Mouse (Mus musculus): ENCODE results near the gene Timp3. TPM values are rescaled to one million over a fixed set of nuclear protein-coding genes. Genes with fewer than 3 reads are reported as not detected.

Timp3 gene
- polyA plus RNA-seq, 1 experiment: 30.5 TPM

DNA sequence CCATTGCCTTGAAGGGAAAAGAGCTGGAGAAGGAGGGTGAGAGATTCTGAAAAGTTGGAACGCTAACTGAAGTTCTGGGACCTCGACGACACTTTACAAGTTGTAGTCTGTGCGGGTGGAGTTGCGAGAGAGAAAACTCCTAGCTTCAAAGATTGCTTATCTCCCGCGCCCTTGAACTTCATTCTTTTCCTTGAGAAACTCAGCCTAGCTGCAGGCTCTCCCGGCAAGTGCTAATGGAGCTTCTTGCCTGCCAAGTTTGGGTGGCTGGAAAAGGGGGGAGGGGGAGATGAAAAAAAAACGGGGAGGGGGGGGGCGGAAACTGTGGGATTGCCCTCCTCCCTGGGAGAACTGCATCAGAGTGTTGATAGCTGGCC is 932 bp downstream of the Timp3 start:
- 20% methylated on average over 10 of the region's 10 CpGs for WGBS
- no peak for DNase-seq
- no peaks in the 10 kb centered on the region for H3K36me3 ChIP-seq (ENCODE audit: control insufficient read depth, insufficient read depth, low read length)

GRCm38 (mm10) chr10:86301593-86302317 is 1.6 kb downstream of the Timp3 start:
- no peaks in the 10 kb centered on the region for H3K36me3 ChIP-seq (ENCODE audit: control insufficient read depth, insufficient read depth, low read length)
- peaks cover 2% of the 10 kb centered on the region; the same call in 1 of the 2 replicates for H3K27me3 ChIP-seq (ENCODE audit: control insufficient read depth, insufficient read depth, low read length)
- no peak for DNase-seq
- 73% methylated on average over 4 of the region's 4 CpGs for WGBS
- peaks cover 3% of the 10 kb centered on the region; the same call in 1 of the 2 replicates for H3K4me1 ChIP-seq (replicated peaks; ENCODE audit: control insufficient read depth, insufficient read depth, low read length)
- TF ChIP-seq CTCF (IDR thresholded peaks at IDR 0.05; ENCODE audit: borderline replicate concordance, control insufficient read depth, extremely low read depth, insufficient read depth, low read length, poor library complexity): no peak
- no peak for TF ChIP-seq POLR2A (IDR thresholded peaks at IDR 0.05; ENCODE audit: control insufficient read depth, extremely low read depth, insufficient read depth, low read length, poor library complexity)
- no peak overlapping the region for H3K27ac ChIP-seq (ENCODE audit: control insufficient read depth, insufficient read depth, low read length)
- H3K4me3 ChIP-seq (ENCODE audit: control insufficient read depth, insufficient read depth, low read length): no peak overlapping the region

More for the DNA sequence above, 932 bp downstream of the Timp3 start:
- peaks cover 2% of the 10 kb centered on the region; the same call in 1 of the 2 replicates for H3K27me3 ChIP-seq (ENCODE audit: control insufficient read depth, insufficient read depth, low read length)
- TF ChIP-seq POLR2A (IDR thresholded peaks at IDR 0.05; ENCODE audit: control insufficient read depth, extremely low read depth, insufficient read depth, low read length, poor library complexity) (no peak), CTCF (IDR thresholded peaks at IDR 0.05; ENCODE audit: borderline replicate concordance, control insufficient read depth, extremely low read depth, insufficient read depth, low read length, poor library complexity) (no peak)
- peak overlapping the region; percentile 24 for H3K4me3 ChIP-seq (ENCODE audit: control insufficient read depth, insufficient read depth, low read length)
- no peak overlapping the region for H3K27ac ChIP-seq (ENCODE audit: control insufficient read depth, insufficient read depth, low read length)
- peaks cover 3% of the 10 kb centered on the region; the same call in 1 of the 2 replicates for H3K4me1 ChIP-seq (replicated peaks; ENCODE audit: control insufficient read depth, insufficient read depth, low read length)

- no peak for DNase-seq
- Histone ChIP-seq H3K36me3 (ENCODE audit: control insufficient read depth, insufficient read depth, low read length) (no peaks in the 10 kb centered on the region), H3K4me1 (replicated peaks; ENCODE audit: control insufficient read depth, insufficient read depth, low read length) (peaks cover 3% of the 10 kb centered on the region; the same call in 1 of the 2 replicates), H3K27ac (ENCODE audit: control insufficient read depth, insufficient read depth, low read length) (no peak overlapping the region), H3K27me3 (ENCODE audit: control insufficient read depth, insufficient read depth, low read length) (peaks cover 2% of the 10 kb centered on the region; the same call in 1 of the 2 replicates), H3K4me3 (ENCODE audit: control insufficient read depth, insufficient read depth, low read length) (no peak overlapping the region)
- 80% methylated on average over 4 of the region's 4 CpGs for WGBS
- no peak for TF ChIP-seq CTCF (IDR thresholded peaks at IDR 0.05; ENCODE audit: borderline replicate concordance, control insufficient read depth, extremely low read depth, insufficient read depth, low read length, poor library complexity)
- TF ChIP-seq POLR2A (IDR thresholded peaks at IDR 0.05; ENCODE audit: control insufficient read depth, extremely low read depth, insufficient read depth, low read length, poor library complexity): no peak
These were observed 2.1 kb downstream of the Timp3 start for GRCm38 (mm10) chr10:86302318-86302648.

DNA sequence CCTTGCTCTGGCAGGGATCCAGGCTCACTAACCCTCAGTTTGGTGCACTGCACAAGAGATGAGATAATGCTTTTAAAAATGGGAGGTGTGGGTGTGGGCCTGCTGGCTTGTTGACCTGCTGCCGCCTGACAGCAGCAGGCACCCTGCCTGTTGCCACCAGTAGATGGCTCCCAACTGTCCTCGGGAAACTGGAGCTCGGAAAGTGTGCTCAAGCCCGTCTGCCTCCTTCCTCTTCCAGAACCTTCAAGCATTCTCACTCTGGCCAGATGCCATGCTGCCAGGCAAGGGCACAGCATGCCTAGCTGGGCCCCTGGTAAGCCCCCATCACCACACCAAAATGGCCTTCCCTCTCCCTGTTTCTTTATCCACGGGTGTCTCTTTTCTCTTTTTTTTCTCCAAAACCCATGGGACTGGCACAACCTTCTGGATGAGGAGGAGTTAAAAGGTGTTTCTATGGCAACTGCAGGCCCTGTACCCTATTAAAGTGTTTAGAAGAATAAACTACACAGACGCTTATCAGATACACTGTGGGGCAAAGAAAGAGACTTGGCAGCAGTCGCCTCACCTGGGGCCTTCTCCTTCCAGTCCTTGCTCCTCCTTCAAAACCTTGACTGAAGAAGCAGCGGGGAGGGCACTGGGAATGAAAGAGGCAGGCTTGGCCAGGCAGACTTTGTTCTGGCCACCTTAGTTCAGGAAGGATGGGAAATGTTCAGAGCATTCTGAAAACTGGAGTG is 2.8 kb downstream of the Timp3 start:
- Histone ChIP-seq H3K27ac (ENCODE audit: control insufficient read depth, insufficient read depth, low read length) (no peak overlapping the region), H3K36me3 (ENCODE audit: control insufficient read depth, insufficient read depth, low read length) (no peaks in the 10 kb centered on the region), H3K27me3 (ENCODE audit: control insufficient read depth, insufficient read depth, low read length) (peaks cover 2% of the 10 kb centered on the region; the same call in 1 of the 2 replicates), H3K4me3 (ENCODE audit: control insufficient read depth, insufficient read depth, low read length) (no peak overlapping the region), H3K4me1 (replicated peaks; ENCODE audit: control insufficient read depth, insufficient read depth, low read length) (peaks cover 3% of the 10 kb centered on the region; the same call in 1 of the 2 replicates)
- TF ChIP-seq CTCF (IDR thresholded peaks at IDR 0.05; ENCODE audit: borderline replicate concordance, control insufficient read depth, extremely low read depth, insufficient read depth, low read length, poor library complexity) (peak; percentile 28; the same call in 1 of the 2 replicates), POLR2A (IDR thresholded peaks at IDR 0.05; ENCODE audit: control insufficient read depth, extremely low read depth, insufficient read depth, low read length, poor library complexity) (no peak)
- peak; percentile 19 for DNase-seq
- WGBS: 40% methylated on average over 8 of the region's 8 CpGs

GRCm38 (mm10) chr10:86303495-86303876 is 3.3 kb downstream of the Timp3 start:
- 86% methylated on average over 2 of the region's 2 CpGs for WGBS
- Histone ChIP-seq H3K27ac (ENCODE audit: control insufficient read depth, insufficient read depth, low read length) (no peak overlapping the region), H3K4me3 (ENCODE audit: control insufficient read depth, insufficient read depth, low read length) (no peak overlapping the region), H3K36me3 (ENCODE audit: control insufficient read depth, insufficient read depth, low read length) (no peaks in the 10 kb centered on the region), H3K4me1 (replicated peaks; ENCODE audit: control insufficient read depth, insufficient read depth, low read length) (peaks cover 3% of the 10 kb centered on the region; the same call in 1 of the 2 replicates), H3K27me3 (ENCODE audit: control insufficient read depth, insufficient read depth, low read length) (peaks cover 2% of the 10 kb centered on the region; the same call in 1 of the 2 replicates)
- DNase-seq: no peak
- TF ChIP-seq POLR2A (IDR thresholded peaks at IDR 0.05; ENCODE audit: control insufficient read depth, extremely low read depth, insufficient read depth, low read length, poor library complexity): no peak
- no peak for TF ChIP-seq CTCF (IDR thresholded peaks at IDR 0.05; ENCODE audit: borderline replicate concordance, control insufficient read depth, extremely low read depth, insufficient read depth, low read length, poor library complexity)

- no peak for DNase-seq
- H3K27ac ChIP-seq (ENCODE audit: control insufficient read depth, insufficient read depth, low read length): no peak overlapping the region
- 45% methylated on average over 2 of the region's 2 CpGs for WGBS
- peaks cover 3% of the 10 kb centered on the region; the same call in 1 of the 2 replicates for H3K4me1 ChIP-seq (replicated peaks; ENCODE audit: control insufficient read depth, insufficient read depth, low read length)
- peaks cover 2% of the 10 kb centered on the region; the same call in 1 of the 2 replicates for H3K27me3 ChIP-seq (ENCODE audit: control insufficient read depth, insufficient read depth, low read length)
- H3K36me3 ChIP-seq (ENCODE audit: control insufficient read depth, insufficient read depth, low read length): no peaks in the 10 kb centered on the region
- no peak overlapping the region for H3K4me3 ChIP-seq (ENCODE audit: control insufficient read depth, insufficient read depth, low read length)
- TF ChIP-seq POLR2A (IDR thresholded peaks at IDR 0.05; ENCODE audit: control insufficient read depth, extremely low read depth, insufficient read depth, low read length, poor library complexity) (no peak), CTCF (IDR thresholded peaks at IDR 0.05; ENCODE audit: borderline replicate concordance, control insufficient read depth, extremely low read depth, insufficient read depth, low read length, poor library complexity) (no peak)
These were observed 4.4 kb downstream of the Timp3 start for GRCm38 (mm10) chr10:86304583-86304982.

All from thymus, adult 2 months (tissue).